Mouse (Mus musculus) olfactory bulb, adult 2 months (tissue): ENCODE measurements around the gene Fbxl17.

Experiments used
- CTCF ChIP-seq: fragments of 200-500 bp; IDR thresholded peaks from 2 replicates; pipeline ENCODE4 v1.5.1; 2012; ENCODE audit warnings: low read depth, mild to moderate bottlenecking, low read length, moderate library complexity; ENCODE audit not compliant: insufficient read depth
- POLR2A ChIP-seq: fragments of 200-500 bp; IDR thresholded peaks from 2 replicates; pipeline ENCODE4 v1.6.1; 2012; ENCODE audit warnings: mild to moderate bottlenecking, low read depth, low read length, moderate library complexity; ENCODE audit not compliant: insufficient read depth

GRCm38 (mm10) chr17:63240731-63241106 lies 259.1 kb downstream of the Fbxl17 start:
- TF ChIP-seq POLR2A = no peak
- no peak for TF ChIP-seq CTCF
